26 mouse cellular contexts compared by ENCODE assay signal in the genomic region with DNA sequence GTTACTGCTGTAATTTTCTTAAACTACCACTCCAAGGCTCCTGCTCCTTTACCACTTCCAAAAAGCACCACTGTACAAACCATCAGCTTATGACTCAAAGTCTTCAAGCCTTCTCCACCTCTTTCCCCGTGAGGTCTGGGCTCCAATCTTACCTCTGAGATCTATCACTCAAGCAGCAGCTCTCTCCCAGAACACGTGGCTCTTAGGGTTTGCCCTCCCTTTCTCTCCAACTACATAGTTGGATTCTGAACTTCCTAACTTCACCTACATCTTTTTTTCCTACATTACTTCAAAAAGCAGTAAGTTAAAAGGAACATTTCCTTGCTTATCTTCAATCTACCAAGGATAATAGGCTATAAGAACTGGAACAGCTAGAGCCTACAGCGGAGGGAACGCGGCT. TPM values are rescaled to one million over a fixed set of nuclear protein-coding genes. Genes with fewer than 3 reads are reported as not detected.
DNase-seq lines count a peak whose midpoint lies in the region; ATAC-seq and TF ChIP-seq lines count a peak whose summit lies in the region.
"Had no signal": no experiment of that assay in that cellular context is flagged by ENCODE, and none has a peak within 500 bp of the region (broad histone marks: within the 10 kb centered on the region; RNA-seq: fewer than 3 reads in every experiment).

No protein-coding gene starts in this region.

- H3K4me1 ChIP-seq in limb, embryonic 12.5 days (replicated peaks) = peaks cover 18% of the 10 kb centered on the region
- H3K4me1 ChIP-seq in limb, embryonic 10.5 days = peaks cover 23% of the 10 kb centered on the region
- H3K4me1 ChIP-seq in MEL (ENCODE audit: control insufficient read depth in 1 of 2, insufficient read depth in 2 of 2, low read length in 2 of 2) = peaks cover 40 to 55% of the 10 kb centered on the region in 2 experiments
- H3K4me1 ChIP-seq in limb, embryonic 15.5 days = peaks cover 20% of the 10 kb centered on the region
- H3K4me1 ChIP-seq in liver, embryonic 16.5 days (ENCODE audit: control insufficient read depth, low read depth, low read length) = peaks cover 74% of the 10 kb centered on the region
- H3K4me1 ChIP-seq in forebrain, embryonic 10.5 days = peaks cover 18% of the 10 kb centered on the region
- H3K4me1 ChIP-seq: forebrain, embryonic 15.5 days had no signal

- no peak for TF ChIP-seq RAD21 in MEL (IDR thresholded peaks at IDR 0.05; ENCODE audit: low read depth, low read length)

- H3K79me2 ChIP-seq in MEL (ENCODE audit: control insufficient read depth, insufficient read depth, low read length, poor library complexity) = peaks cover 37% of the 10 kb centered on the region

- H3K9ac ChIP-seq in limb, embryonic 12.5 days (replicated peaks) = no peak overlapping the region
- no peak overlapping the region for H3K9ac ChIP-seq in MEL (ENCODE audit: control insufficient read depth, low read depth, low read length, poor library complexity, severe bottlenecking)
- no peak overlapping the region for H3K9ac ChIP-seq in limb, embryonic 15.5 days
- peak overlapping the region; percentile 42; the same call in 1 of the 2 replicates for H3K9ac ChIP-seq in liver, embryonic 16.5 days (ENCODE audit: low read depth, low read length)
- H3K9ac ChIP-seq: embryonic facial prominence, embryonic 15.5 days; forebrain, embryonic 15.5 days; hindbrain, embryonic 13.5 days had no signal

- H3K27ac ChIP-seq in limb, embryonic 12.5 days = 0 out of 2 replicates have a peak overlapping the region, but pooled peaks have one; percentile 35
- no peak overlapping the region for H3K27ac ChIP-seq in limb, embryonic 10.5 days
- peak overlapping the region; percentile 90 for H3K27ac ChIP-seq in MEL (ENCODE audit: control insufficient read depth, low read depth, low read length)
- 0 out of 2 replicates have a peak overlapping the region, but pooled peaks have one; percentile 4 for H3K27ac ChIP-seq in limb, embryonic 15.5 days
- peak overlapping the region; percentile 68 for H3K27ac ChIP-seq in liver, embryonic 16.5 days (ENCODE audit: low read length)
- no peak overlapping the region for H3K27ac ChIP-seq in forebrain, embryonic 10.5 days
- H3K27ac ChIP-seq: embryonic facial prominence, embryonic 15.5 days; forebrain, embryonic 15.5 days; heart, embryonic 10.5 days; hindbrain, embryonic 13.5 days had no signal

- 75% methylated on average over 5 of the region's 5 CpGs for WGBS in limb, embryonic 12.5 days
- 74% methylated on average over 5 of the region's 5 CpGs for WGBS in limb, embryonic 10.5 days
- 68% methylated on average over 5 of the region's 5 CpGs for WGBS in limb, embryonic 15.5 days
- WGBS in liver, embryonic 16.5 days (ENCODE audit: insufficient replicate concordance) = 60% methylated on average over 5 of the region's 5 CpGs
- 90% methylated on average over 5 of the region's 5 CpGs for WGBS in forebrain, embryonic 10.5 days

- DNase-seq in limb, embryonic 10.5 days (ENCODE audit: low spot score) = no peak
- DNase-seq in MEL (ENCODE audit: low read depth, low spot score) = peak; percentile 37
- DNase-seq in spleen, adult 18-20 months = no peak
- no peak for DNase-seq in thymus, postnatal 36 days
- no peak for DNase-seq in forebrain, embryonic 10.5 days (ENCODE audit: extremely low spot score, low spot score)
- DNase-seq: adrenal gland, adult 8-10 months; adrenal gland, postnatal 36 days; cerebellum, adult 11 months; cerebellum, adult 8-10 months; cerebellum, postnatal 14 days; embryo, embryonic 11 days; gastrocnemius, postnatal 36 days; heart, adult 18-20 months; heart, postnatal 10 days had no signal

- no peak for TF ChIP-seq CTCF in MEL (IDR thresholded peaks at IDR 0.05 in 2 of 3, conservative IDR thresholded peaks at IDR 0.05 in 1 of 3; ENCODE audit: control insufficient read depth in 1 of 3, insufficient read depth in 1 of 3, low read depth in 2 of 3, low read length in 3 of 3, poor library complexity in 1 of 3, severe bottlenecking in 1 of 3)

- no peaks in the 10 kb centered on the region for H3K27me3 ChIP-seq in limb, embryonic 12.5 days
- H3K27me3 ChIP-seq in limb, embryonic 10.5 days (ENCODE audit: low read depth, poor library complexity, severe bottlenecking) = no peaks in the 10 kb centered on the region
- no peaks in the 10 kb centered on the region for H3K27me3 ChIP-seq in MEL (ENCODE audit: control insufficient read depth in 1 of 2, insufficient read depth in 2 of 2, low read length in 2 of 2)
- no peaks in the 10 kb centered on the region for H3K27me3 ChIP-seq in limb, embryonic 15.5 days
- no peaks in the 10 kb centered on the region for H3K27me3 ChIP-seq in liver, embryonic 16.5 days (ENCODE audit: control insufficient read depth, insufficient read depth, low read depth, low read length)
- H3K27me3 ChIP-seq in forebrain, embryonic 10.5 days (ENCODE audit: poor library complexity, severe bottlenecking) = no peaks in the 10 kb centered on the region
- H3K27me3 ChIP-seq: embryonic facial prominence, embryonic 15.5 days; forebrain, embryonic 15.5 days; hindbrain, embryonic 13.5 days; Patski had no signal

- peaks cover 3% of the 10 kb centered on the region; the same call in 1 of the 2 replicates for H3K36me3 ChIP-seq in limb, embryonic 12.5 days
- H3K36me3 ChIP-seq in limb, embryonic 10.5 days = peaks cover 3% of the 10 kb centered on the region
- H3K36me3 ChIP-seq in MEL (ENCODE audit: control insufficient read depth in 1 of 2, insufficient read depth in 2 of 2, low read length in 2 of 2) = peaks cover 3 to 69% of the 10 kb centered on the region in 2 experiments; a peak in 3 of 4 replicates
- H3K36me3 ChIP-seq in limb, embryonic 15.5 days = 0 out of 2 replicates have a peak, but pooled peaks cover under 1% of the 10 kb centered on the region
- peaks cover under 1% of the 10 kb centered on the region for H3K36me3 ChIP-seq in liver, embryonic 16.5 days (ENCODE audit: control insufficient read depth, insufficient read depth)
- H3K36me3 ChIP-seq in forebrain, embryonic 10.5 days (replicated peaks) = peaks cover 5% of the 10 kb centered on the region
- H3K36me3 ChIP-seq: forebrain, embryonic 15.5 days; heart, embryonic 10.5 days had no signal

- TF ChIP-seq EP300 in MEL (IDR thresholded peaks at IDR 0.05; ENCODE audit: low read depth in 1 of 2, low read length in 2 of 2) = no peak

- H3K4me3 ChIP-seq in limb, embryonic 12.5 days (replicated peaks) = no peak overlapping the region
- H3K4me3 ChIP-seq in limb, embryonic 10.5 days = no peak overlapping the region
- no peak overlapping the region for H3K4me3 ChIP-seq in MEL (ENCODE audit: control insufficient read depth in 1 of 2, insufficient read depth in 1 of 2, low read depth in 2 of 2, low read length in 2 of 2)
- H3K4me3 ChIP-seq in limb, embryonic 15.5 days = no peak overlapping the region
- no peak overlapping the region for H3K4me3 ChIP-seq in liver, embryonic 16.5 days (ENCODE audit: low read depth, low read length)
- no peak overlapping the region for H3K4me3 ChIP-seq in forebrain, embryonic 10.5 days
- H3K4me3 ChIP-seq: embryonic facial prominence, embryonic 15.5 days; erythroblast, embryonic 14.5 days; forebrain, embryonic 15.5 days; heart, embryonic 10.5 days; hindbrain, embryonic 13.5 days had no signal

- H3K9me3 ChIP-seq in limb, embryonic 12.5 days = no peaks in the 10 kb centered on the region
- H3K9me3 ChIP-seq in limb, embryonic 10.5 days (replicated peaks) = no peaks in the 10 kb centered on the region
- no peaks in the 10 kb centered on the region for H3K9me3 ChIP-seq in MEL (replicated peaks; ENCODE audit: insufficient read depth, low read length)
- H3K9me3 ChIP-seq in limb, embryonic 15.5 days = no peaks in the 10 kb centered on the region
- H3K9me3 ChIP-seq in liver, embryonic 16.5 days (replicated peaks; ENCODE audit: control insufficient read depth, low read length) = no peaks in the 10 kb centered on the region
- no peaks in the 10 kb centered on the region for H3K9me3 ChIP-seq in forebrain, embryonic 10.5 days
- H3K9me3 ChIP-seq: embryonic facial prominence, embryonic 15.5 days; forebrain, embryonic 15.5 days; heart, embryonic 10.5 days; hindbrain, embryonic 13.5 days had no signal

- no peak overlapping the region for H3K4me2 ChIP-seq in limb, embryonic 12.5 days
- no peak overlapping the region for H3K4me2 ChIP-seq in limb, embryonic 15.5 days
- 0 out of 2 replicates have a peak overlapping the region, but pooled peaks have one; percentile 4 for H3K4me2 ChIP-seq in liver, embryonic 16.5 days (ENCODE audit: low read depth, low read length)
- H3K4me2 ChIP-seq: embryonic facial prominence, embryonic 15.5 days; forebrain, embryonic 15.5 days; hindbrain, embryonic 13.5 days had no signal

- ATAC-seq in limb, embryonic 12.5 days (ENCODE audit: insufficient number of reproducible peaks, insufficient read depth, low FRiP score, low TSS enrichment, low read depth) = no peak
- ATAC-seq in limb, embryonic 15.5 days (ENCODE audit: insufficient number of reproducible peaks, low FRiP score, low TSS enrichment, low read depth) = no peak
- ATAC-seq in liver, embryonic 16.5 days (ENCODE audit: low read depth) = no peak
- ATAC-seq: forebrain, embryonic 15.5 days; Patski had no signal

- no peak for TF ChIP-seq POLR2A in MEL (IDR thresholded peaks at IDR 0.05; ENCODE audit: control insufficient read depth in 1 of 2, insufficient read depth in 1 of 2, low read depth in 1 of 2, low read length in 2 of 2, poor library complexity in 1 of 2)

RNA-seq across cellular contexts. Expression of gene Gnai3, which starts 17.4 kb away (rescaled TPM):
- 192 and 199 TPM in 2 replicates for polyA plus RNA-seq in limb, embryonic 12.5 days (2016; fragmentation: Nextera tagmentation; extraction: Ambion mirVana)
- polyA plus RNA-seq in limb, embryonic 10.5 days (2016; fragmentation: Nextera tagmentation; extraction: Ambion mirVana) = 178 and 197 TPM in 2 replicates
- 92.1 and 111 TPM in 2 replicates for total RNA-seq in MEL (2012; rRNA removed)
- polyA plus RNA-seq in MEL (2012; ENCODE audit: insufficient read depth in 1 of 2, insufficient read length in 2 of 2, low read depth in 1 of 2, low replicate concordance in 2 of 2, missing spikeins in 1 of 2) = 10 to 100 TPM; 74.2 to 96.4 TPM
- polyA plus RNA-seq in limb, embryonic 15.5 days (2015; fragmentation: Nextera tagmentation; extraction: Ambion mirVana) = 179 and 183 TPM in 2 replicates
- polyA plus RNA-seq in liver, embryonic 16.5 days (2015; fragmentation: Nextera tagmentation; extraction: Ambion mirVana) = 69.9 and 73.7 TPM in 2 replicates
- polyA plus RNA-seq in forebrain, embryonic 10.5 days (2016; fragmentation: Nextera tagmentation; extraction: Ambion mirVana) = 202 and 207 TPM in 2 replicates

RNA-seq across cellular contexts. Expression of gene Gpr61, which starts 26.2 kb away (rescaled TPM):
- polyA plus RNA-seq in limb, embryonic 12.5 days (2016; fragmentation: Nextera tagmentation; extraction: Ambion mirVana) = 0.05 and 0.10 TPM in 2 replicates
- polyA plus RNA-seq in limb, embryonic 10.5 days (2016; fragmentation: Nextera tagmentation; extraction: Ambion mirVana) = 0.08 TPM in 1 of 2 replicates, not detected in the other
- 0.04 and 0.07 TPM in 2 replicates for total RNA-seq in MEL (2012; rRNA removed)
- under 1 TPM in 1 of 2 experiments, not detected in 1; 0.07 TPM for polyA plus RNA-seq in MEL (2012; ENCODE audit: insufficient read depth in 1 of 2, insufficient read length in 2 of 2, low read depth in 1 of 2, low replicate concordance in 2 of 2, missing spikeins in 1 of 2)
- polyA plus RNA-seq in limb, embryonic 15.5 days (2015; fragmentation: Nextera tagmentation; extraction: Ambion mirVana) = 0.09 TPM in 2 replicates
- 0.02 TPM in 1 of 2 replicates, not detected in the other for polyA plus RNA-seq in liver, embryonic 16.5 days (2015; fragmentation: Nextera tagmentation; extraction: Ambion mirVana)
- 0.15 and 0.21 TPM in 2 replicates for polyA plus RNA-seq in forebrain, embryonic 10.5 days (2016; fragmentation: Nextera tagmentation; extraction: Ambion mirVana)
- total RNA-seq: common myeloid progenitor, adult 5-6 weeks; gastrocnemius, adult 8-10 months; gastrocnemius, postnatal 36 days; heart, adult 18-20 months; heart, postnatal 10 days; hematopoietic stem cell, adult 5-6 weeks had no signal
- polyA plus RNA-seq: erythroblast, embryonic 14.5 days had no signal

RNA-seq across cellular contexts. Expression of gene Gnat2, which starts 35.9 kb away (rescaled TPM):
- polyA plus RNA-seq in limb, embryonic 12.5 days (2016; fragmentation: Nextera tagmentation; extraction: Ambion mirVana) = 0.55 and 0.69 TPM in 2 replicates
- polyA plus RNA-seq in limb, embryonic 10.5 days (2016; fragmentation: Nextera tagmentation; extraction: Ambion mirVana) = 1.6 and 2.4 TPM in 2 replicates
- 4.7 and 6.4 TPM in 2 replicates for total RNA-seq in MEL (2012; rRNA removed)
- polyA plus RNA-seq in MEL (2012; ENCODE audit: insufficient read depth in 1 of 2, insufficient read length in 2 of 2, low read depth in 1 of 2, low replicate concordance in 2 of 2, missing spikeins in 1 of 2) = 10 to 100 TPM in 1 of 2 experiments, not detected in 1; 12.4 TPM
- 0.67 and 0.96 TPM in 2 replicates for polyA plus RNA-seq in limb, embryonic 15.5 days (2015; fragmentation: Nextera tagmentation; extraction: Ambion mirVana)
- polyA plus RNA-seq in liver, embryonic 16.5 days (2015; fragmentation: Nextera tagmentation; extraction: Ambion mirVana) = 3.8 and 4.1 TPM in 2 replicates
- polyA plus RNA-seq in forebrain, embryonic 10.5 days (2016; fragmentation: Nextera tagmentation; extraction: Ambion mirVana) = 0.96 and 1.4 TPM in 2 replicates

RNA-seq across cellular contexts. Expression of gene Ampd2, which starts 42.1 kb away (rescaled TPM):
- 51.5 and 51.7 TPM in 2 replicates for polyA plus RNA-seq in limb, embryonic 12.5 days (2016; fragmentation: Nextera tagmentation; extraction: Ambion mirVana)
- polyA plus RNA-seq in limb, embryonic 10.5 days (2016; fragmentation: Nextera tagmentation; extraction: Ambion mirVana) = 68.8 and 69.7 TPM in 2 replicates
- 54.9 and 69.1 TPM in 2 replicates for total RNA-seq in MEL (2012; rRNA removed)
- polyA plus RNA-seq in MEL (2012; ENCODE audit: insufficient read depth in 1 of 2, insufficient read length in 2 of 2, low read depth in 1 of 2, low replicate concordance in 2 of 2, missing spikeins in 1 of 2) = 100 to 1,000 TPM in 1 of 2 experiments, not detected in 1; 201 TPM
- polyA plus RNA-seq in limb, embryonic 15.5 days (2015; fragmentation: Nextera tagmentation; extraction: Ambion mirVana) = 50.1 and 51.4 TPM in 2 replicates
- polyA plus RNA-seq in liver, embryonic 16.5 days (2015; fragmentation: Nextera tagmentation; extraction: Ambion mirVana) = 76.4 and 79.6 TPM in 2 replicates
- 69.3 and 71.4 TPM in 2 replicates for polyA plus RNA-seq in forebrain, embryonic 10.5 days (2016; fragmentation: Nextera tagmentation; extraction: Ambion mirVana)

RNA-seq across cellular contexts. Expression of gene Amigo1, which starts 57.6 kb away (rescaled TPM):
- 4.4 and 5.8 TPM in 2 replicates for polyA plus RNA-seq in limb, embryonic 12.5 days (2016; fragmentation: Nextera tagmentation; extraction: Ambion mirVana)
- 2.6 and 3.0 TPM in 2 replicates for polyA plus RNA-seq in limb, embryonic 10.5 days (2016; fragmentation: Nextera tagmentation; extraction: Ambion mirVana)
- total RNA-seq in MEL (2012; rRNA removed) = 3.7 and 4.6 TPM in 2 replicates
- 1 to 10 TPM in 1 of 2 experiments, not detected in 1; 9.5 TPM for polyA plus RNA-seq in MEL (2012; ENCODE audit: insufficient read depth in 1 of 2, insufficient read length in 2 of 2, low read depth in 1 of 2, low replicate concordance in 2 of 2, missing spikeins in 1 of 2)
- 4.7 and 5.4 TPM in 2 replicates for polyA plus RNA-seq in limb, embryonic 15.5 days (2015; fragmentation: Nextera tagmentation; extraction: Ambion mirVana)
- 0.61 and 0.64 TPM in 2 replicates for polyA plus RNA-seq in liver, embryonic 16.5 days (2015; fragmentation: Nextera tagmentation; extraction: Ambion mirVana)
- polyA plus RNA-seq in forebrain, embryonic 10.5 days (2016; fragmentation: Nextera tagmentation; extraction: Ambion mirVana) = 3.0 and 3.4 TPM in 2 replicates

Comparison
In these comparisons a context has a peak if more than half of its experiments do, and no peak if none do; other contexts are left out.
1. H3K27ac ChIP-seq: peak in limb, embryonic 12.5 days (single experiment), MEL (single experiment), limb, embryonic 15.5 days (single experiment) and liver, embryonic 16.5 days (single experiment); none in limb, embryonic 10.5 days (single experiment) and forebrain, embryonic 10.5 days (single experiment).